Mouse (Mus musculus): ENCODE measurements at regions not wholly inside any gene's neighbourhood (a gene's known extent, or its start where the extent isn't known, plus 50 kb on each side); places are given as distances from the start of the nearest gene placed in this dataset.

GRCm38 (mm10) chr15:63060826-63061225, 784.2 kb downstream of the Gsdmc2 start:
- TF ChIP-seq CTCF (IDR thresholded peaks at IDR 0.05; ENCODE audit: low read depth, low read length) (no peak), POLR2A (IDR thresholded peaks at IDR 0.05; ENCODE audit: insufficient read depth, low read length) (no peak), EP300 (IDR thresholded peaks at IDR 0.05; ENCODE audit: insufficient read depth, low read depth, low read length) (no peak)
- no peak overlapping the region for H3K27ac ChIP-seq (ENCODE audit: insufficient read depth, low read length)

GRCm38 (mm10) chr15:63052570-63053255, 792.3 kb downstream of the Gsdmc2 start:
- no peaks in the 10 kb centered on the region for H3K4me1 ChIP-seq (ENCODE audit: control insufficient read depth, insufficient read depth, low read length)
- no peaks in the 10 kb centered on the region for H3K27me3 ChIP-seq (ENCODE audit: control insufficient read depth, insufficient read depth, low read length, poor library complexity, severe bottlenecking)
- no peaks in the 10 kb centered on the region for H3K36me3 ChIP-seq (ENCODE audit: control insufficient read depth, insufficient read depth, low read length, poor library complexity, severe bottlenecking)
- H3K9ac ChIP-seq (ENCODE audit: low read depth, poor library complexity, severe bottlenecking) = no peak overlapping the region
- H3K9me3 ChIP-seq (replicated peaks; ENCODE audit: control insufficient read depth, insufficient read depth, low read length, poor library complexity, severe bottlenecking) = no peaks in the 10 kb centered on the region
- no peak for TF ChIP-seq POLR2A (IDR thresholded peaks at IDR 0.05; ENCODE audit: insufficient read depth, low read length)
- no peak for TF ChIP-seq CTCF (IDR thresholded peaks at IDR 0.05; ENCODE audit: low read depth, low read length)
- TF ChIP-seq EP300 (IDR thresholded peaks at IDR 0.05; ENCODE audit: insufficient read depth, low read depth, low read length) = no peak
- H3K4me3 ChIP-seq (ENCODE audit: low read depth, low read length) = no peak overlapping the region
- H3K27ac ChIP-seq (ENCODE audit: insufficient read depth, low read length) = no peak overlapping the region

More at GRCm38 (mm10) chr15:63060826-63061225, 784.2 kb downstream of the Gsdmc2 start:
- Histone ChIP-seq H3K4me3 (ENCODE audit: low read depth, low read length) (no peak overlapping the region), H3K9ac (ENCODE audit: low read depth, poor library complexity, severe bottlenecking) (no peak overlapping the region), H3K9me3 (replicated peaks; ENCODE audit: control insufficient read depth, insufficient read depth, low read length, poor library complexity, severe bottlenecking) (no peaks in the 10 kb centered on the region), H3K27me3 (ENCODE audit: control insufficient read depth, insufficient read depth, low read length, poor library complexity, severe bottlenecking) (no peaks in the 10 kb centered on the region), H3K36me3 (ENCODE audit: control insufficient read depth, insufficient read depth, low read length, poor library complexity, severe bottlenecking) (no peaks in the 10 kb centered on the region), H3K4me1 (ENCODE audit: control insufficient read depth, insufficient read depth, low read length) (no peaks in the 10 kb centered on the region)

GRCm38 (mm10) chr15:63050033-63050432, 794.9 kb downstream of the Gsdmc2 start:
- TF ChIP-seq EP300 (IDR thresholded peaks at IDR 0.05; ENCODE audit: insufficient read depth, low read depth, low read length) (no peak), POLR2A (IDR thresholded peaks at IDR 0.05; ENCODE audit: insufficient read depth, low read length) (no peak), CTCF (IDR thresholded peaks at IDR 0.05; ENCODE audit: low read depth, low read length) (no peak)

GRCm38 (mm10) chr15:63042367-63042766, 802.6 kb downstream of the Gsdmc2 start:
- Histone ChIP-seq H3K27ac (ENCODE audit: insufficient read depth, low read length) (no peak overlapping the region), H3K9ac (ENCODE audit: low read depth, poor library complexity, severe bottlenecking) (no peak overlapping the region), H3K4me3 (ENCODE audit: low read depth, low read length) (no peak overlapping the region), H3K4me1 (ENCODE audit: control insufficient read depth, insufficient read depth, low read length) (no peaks in the 10 kb centered on the region), H3K27me3 (ENCODE audit: control insufficient read depth, insufficient read depth, low read length, poor library complexity, severe bottlenecking) (no peaks in the 10 kb centered on the region), H3K9me3 (replicated peaks; ENCODE audit: control insufficient read depth, insufficient read depth, low read length, poor library complexity, severe bottlenecking) (no peaks in the 10 kb centered on the region), H3K36me3 (ENCODE audit: control insufficient read depth, insufficient read depth, low read length, poor library complexity, severe bottlenecking) (no peaks in the 10 kb centered on the region)
- TF ChIP-seq POLR2A (IDR thresholded peaks at IDR 0.05; ENCODE audit: insufficient read depth, low read length) (no peak), EP300 (IDR thresholded peaks at IDR 0.05; ENCODE audit: insufficient read depth, low read depth, low read length) (no peak), CTCF (IDR thresholded peaks at IDR 0.05; ENCODE audit: low read depth, low read length) (no peak)

More at GRCm38 (mm10) chr15:63050033-63050432, 794.9 kb downstream of the Gsdmc2 start:
- Histone ChIP-seq H3K4me3 (ENCODE audit: low read depth, low read length) (no peak overlapping the region), H3K27me3 (ENCODE audit: control insufficient read depth, insufficient read depth, low read length, poor library complexity, severe bottlenecking) (no peaks in the 10 kb centered on the region), H3K9me3 (replicated peaks; ENCODE audit: control insufficient read depth, insufficient read depth, low read length, poor library complexity, severe bottlenecking) (no peaks in the 10 kb centered on the region), H3K4me1 (ENCODE audit: control insufficient read depth, insufficient read depth, low read length) (no peaks in the 10 kb centered on the region), H3K27ac (ENCODE audit: insufficient read depth, low read length) (no peak overlapping the region), H3K9ac (ENCODE audit: low read depth, poor library complexity, severe bottlenecking) (no peak overlapping the region), H3K36me3 (ENCODE audit: control insufficient read depth, insufficient read depth, low read length, poor library complexity, severe bottlenecking) (no peaks in the 10 kb centered on the region)

GRCm38 (mm10) chr15:63036241-63036640, 808.7 kb downstream of the Gsdmc2 start:
- Histone ChIP-seq H3K9me3 (replicated peaks; ENCODE audit: control insufficient read depth, insufficient read depth, low read length, poor library complexity, severe bottlenecking) (no peaks in the 10 kb centered on the region), H3K27me3 (ENCODE audit: control insufficient read depth, insufficient read depth, low read length, poor library complexity, severe bottlenecking) (no peaks in the 10 kb centered on the region), H3K4me1 (ENCODE audit: control insufficient read depth, insufficient read depth, low read length) (no peaks in the 10 kb centered on the region), H3K36me3 (ENCODE audit: control insufficient read depth, insufficient read depth, low read length, poor library complexity, severe bottlenecking) (no peaks in the 10 kb centered on the region), H3K9ac (ENCODE audit: low read depth, poor library complexity, severe bottlenecking) (no peak overlapping the region), H3K4me3 (ENCODE audit: low read depth, low read length) (no peak overlapping the region), H3K27ac (ENCODE audit: insufficient read depth, low read length) (no peak overlapping the region)
- TF ChIP-seq EP300 (IDR thresholded peaks at IDR 0.05; ENCODE audit: insufficient read depth, low read depth, low read length) = no peak

- H3K4me1 ChIP-seq (ENCODE audit: control insufficient read depth, insufficient read depth, low read length) = no peaks in the 10 kb centered on the region
- no peak overlapping the region for H3K9ac ChIP-seq (ENCODE audit: low read depth, poor library complexity, severe bottlenecking)
- H3K27me3 ChIP-seq (ENCODE audit: control insufficient read depth, insufficient read depth, low read length, poor library complexity, severe bottlenecking) = no peaks in the 10 kb centered on the region
- H3K9me3 ChIP-seq (replicated peaks; ENCODE audit: control insufficient read depth, insufficient read depth, low read length, poor library complexity, severe bottlenecking) = no peaks in the 10 kb centered on the region
- no peak overlapping the region for H3K27ac ChIP-seq (ENCODE audit: insufficient read depth, low read length)
- H3K4me3 ChIP-seq (ENCODE audit: low read depth, low read length) = no peak overlapping the region
- no peak for TF ChIP-seq EP300 (IDR thresholded peaks at IDR 0.05; ENCODE audit: insufficient read depth, low read depth, low read length)
- no peak for TF ChIP-seq POLR2A (IDR thresholded peaks at IDR 0.05; ENCODE audit: insufficient read depth, low read length)
- no peak for TF ChIP-seq CTCF (IDR thresholded peaks at IDR 0.05; ENCODE audit: low read depth, low read length)
- no peaks in the 10 kb centered on the region for H3K36me3 ChIP-seq (ENCODE audit: control insufficient read depth, insufficient read depth, low read length, poor library complexity, severe bottlenecking)
Measured at GRCm38 (mm10) chr15:63020826-63021225, 824.2 kb downstream of the Gsdmc2 start.
